Mouse (Mus musculus): ENCODE results near the gene Ly6g6f.

The Ly6g6f gene

GRCm38 (mm10) chr17:35077786-35078233, 7.6 kb downstream of the Ly6g6f start, which contains the start of gene Ly6g6d:
Ly6g6d (minus strand) TSS chr17:35078065.
- no peak for DNase-seq (ENCODE audit: low read depth)

DNA sequence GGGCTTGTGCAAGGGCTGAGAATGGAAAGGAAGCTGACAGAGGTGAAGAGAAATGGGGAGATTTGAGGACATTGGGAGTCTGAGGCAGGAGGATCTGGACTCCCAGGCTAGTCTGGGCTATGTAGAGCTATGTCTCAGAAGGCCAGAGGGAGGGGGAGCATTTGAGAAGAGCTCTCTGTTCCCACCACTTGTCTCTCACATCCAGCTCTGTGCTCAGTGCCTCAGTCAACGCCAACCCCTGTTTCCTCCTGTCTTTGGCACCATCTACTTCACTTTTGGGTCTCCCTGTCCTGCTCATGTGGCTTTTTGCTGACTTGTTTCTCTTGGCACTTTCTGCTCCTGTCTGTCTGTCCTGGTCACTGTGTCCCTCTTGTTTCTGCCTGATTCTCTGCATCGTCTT, 8.1 kb downstream of the Ly6g6f start:
- DNase-seq (ENCODE audit: low read depth): no peak

DNA sequence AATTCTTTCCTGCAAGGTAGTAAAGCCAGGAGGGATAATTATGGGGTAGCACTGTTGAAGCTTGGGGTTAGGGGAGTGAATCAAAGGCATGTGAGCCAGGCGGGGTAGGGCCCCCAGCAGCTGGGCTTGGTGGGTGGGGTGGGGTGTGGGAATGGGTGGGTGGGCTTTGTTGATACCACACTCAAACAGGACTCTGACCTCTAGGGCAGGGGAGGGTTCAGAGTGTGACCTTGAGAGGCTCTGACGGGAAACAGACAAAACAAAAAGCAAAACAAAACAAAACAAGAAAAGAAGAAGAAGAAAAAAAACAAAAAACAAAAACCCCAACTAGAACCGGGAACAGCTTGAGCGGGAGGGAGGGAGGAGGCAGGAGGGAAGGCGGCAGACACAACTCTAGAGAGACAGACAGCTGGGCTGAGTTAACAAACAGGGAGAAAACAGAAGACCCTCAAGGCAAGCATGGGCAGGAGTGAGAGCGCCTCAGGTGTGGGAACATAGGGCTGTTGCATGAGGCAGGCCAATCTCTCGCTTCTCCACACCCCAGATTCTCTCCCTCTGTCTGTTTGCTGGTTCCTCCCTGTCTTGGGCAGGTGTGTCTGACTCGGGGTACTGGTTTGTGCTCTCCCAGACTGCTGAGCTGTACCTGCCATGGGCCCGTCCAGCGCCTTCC, 8.8 kb downstream of the Ly6g6f start, which contains the start of gene Ly6g6e:
Gene Ly6g6e (plus strand): TSS at position 396 of the 670 bp plus-strand sequence.
- no peak for DNase-seq (ENCODE audit: low read depth)

- DNase-seq (ENCODE audit: low read depth): no peak
Observed at GRCm38 (mm10) chr17:35074097-35074496, 11.3 kb downstream of the Ly6g6f start.

- DNase-seq (ENCODE audit: low read depth): no peak
Observed at GRCm38 (mm10) chr17:35071454-35071853, 14.0 kb downstream of the Ly6g6f start.

GRCm38 (mm10) chr17:35070556-35071229, 14.7 kb downstream of the Ly6g6f start:
- DNase-seq (ENCODE audit: low read depth): no peak

GRCm38 (mm10) chr17:35068213-35068914, 17.0 kb downstream of the Ly6g6f start:
- no peak for DNase-seq (ENCODE audit: low read depth)

GRCm38 (mm10) chr17:35066084-35066483, 19.3 kb downstream of the Ly6g6f start, which contains the start of gene Mpig6b:
Mpig6b (minus strand) TSS chr17:35066184.
- no peak for DNase-seq (ENCODE audit: low read depth)

- DNase-seq (ENCODE audit: low read depth): peak; percentile 66
Observed at GRCm38 (mm10) chr17:35064951-35065947, 20.2 kb downstream of the Ly6g6f start, which contains the start of gene Ly6g6c. Ly6g6c (plus strand) TSS chr17:35065388.

DNA sequence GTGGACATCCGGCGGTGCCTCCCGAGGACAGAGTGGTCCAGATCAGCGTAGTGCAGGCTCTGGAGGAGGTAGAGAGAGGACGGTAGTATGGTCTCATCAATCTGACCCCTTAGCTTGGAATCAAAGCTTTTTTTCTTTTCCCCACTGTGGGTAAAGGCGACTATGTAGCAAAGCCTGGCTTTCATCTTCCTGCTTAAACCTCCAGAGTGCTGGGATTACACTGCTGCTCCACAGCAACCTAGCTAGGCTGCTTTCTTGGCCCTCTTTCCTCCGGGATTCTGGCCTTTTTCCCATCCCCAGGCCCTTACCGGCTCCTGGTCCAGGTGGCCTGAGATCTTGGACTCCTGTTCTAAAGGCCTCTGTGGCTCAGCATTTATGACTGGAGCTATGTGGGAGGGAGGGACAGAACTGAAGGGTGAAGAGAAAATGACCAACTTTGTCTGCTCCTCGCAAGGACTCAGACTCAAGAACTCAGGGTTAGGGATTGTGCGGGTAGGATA, 21.0 kb downstream of the Ly6g6f start:
- DNase-seq (ENCODE audit: low read depth): no peak

GRCm38 (mm10) chr17:35063466-35063865, 21.9 kb downstream of the Ly6g6f start:
- no peak for DNase-seq (ENCODE audit: low read depth)

GRCm38 (mm10) chr17:35061299-35061698, 24.1 kb downstream of the Ly6g6f start:
- DNase-seq (ENCODE audit: low read depth): no peak

DNA sequence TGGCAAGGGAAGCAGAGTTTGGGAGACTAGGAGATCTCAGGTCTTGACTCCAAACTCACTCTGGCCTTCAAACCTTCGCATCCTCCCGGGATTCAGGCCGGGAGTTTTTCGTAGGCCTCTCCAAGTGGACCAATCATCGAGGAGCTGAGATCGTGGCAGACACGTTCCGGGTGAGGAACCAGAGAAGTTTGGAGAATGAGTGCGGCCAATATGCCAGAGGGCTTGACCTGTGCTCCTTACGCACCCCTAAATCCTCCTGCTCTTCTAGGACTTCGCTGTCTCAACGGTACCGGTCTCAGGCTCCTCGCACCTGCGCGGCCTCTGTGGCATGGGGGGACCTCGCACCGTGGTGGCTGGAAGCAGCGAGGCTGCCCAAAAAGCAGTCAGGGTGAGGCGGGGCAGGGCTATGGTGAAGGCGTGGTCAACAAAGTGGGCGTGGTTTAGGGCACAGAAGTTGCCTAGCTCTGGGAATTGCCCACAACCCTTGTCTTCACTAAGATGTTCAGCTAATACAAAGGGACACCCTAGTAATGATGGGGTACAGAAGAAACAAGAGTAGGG, 24.6 kb downstream of the Ly6g6f start:
- DNase-seq (ENCODE audit: low read depth): no peak

DNA sequence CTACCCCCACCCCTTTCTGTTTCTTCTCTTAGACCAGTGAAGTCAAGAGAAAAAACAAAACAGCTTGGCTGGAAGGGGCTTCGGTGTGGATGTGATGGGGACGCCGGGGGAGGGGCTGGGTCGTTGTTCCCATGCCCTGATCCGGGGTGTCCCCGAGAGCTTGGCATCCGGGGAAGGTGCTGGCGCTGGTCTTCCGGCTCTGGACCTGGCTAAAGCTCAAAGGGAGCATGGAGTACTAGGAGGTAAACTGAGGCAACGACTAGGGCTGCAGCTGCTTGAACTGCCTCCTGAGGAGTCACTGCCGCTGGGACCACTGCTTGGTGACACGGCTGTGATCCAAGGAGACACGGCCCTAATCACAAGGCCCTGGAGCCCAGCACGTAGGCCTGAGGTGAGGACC, 25.3 kb downstream of the Ly6g6f start:
- DNase-seq (ENCODE audit: low read depth): no peak

- peak; percentile 91 for DNase-seq (ENCODE audit: low read depth)
Observed at GRCm38 (mm10) chr17:35058911-35059892, 26.2 kb downstream of the Ly6g6f start, which contains the start of gene Ddah2. Ddah2 (plus strand) TSS chr17:35059035.

- DNase-seq (ENCODE audit: low read depth): no peak
Observed at GRCm38 (mm10) chr17:35058316-35058715, 27.1 kb downstream of the Ly6g6f start.

DNA sequence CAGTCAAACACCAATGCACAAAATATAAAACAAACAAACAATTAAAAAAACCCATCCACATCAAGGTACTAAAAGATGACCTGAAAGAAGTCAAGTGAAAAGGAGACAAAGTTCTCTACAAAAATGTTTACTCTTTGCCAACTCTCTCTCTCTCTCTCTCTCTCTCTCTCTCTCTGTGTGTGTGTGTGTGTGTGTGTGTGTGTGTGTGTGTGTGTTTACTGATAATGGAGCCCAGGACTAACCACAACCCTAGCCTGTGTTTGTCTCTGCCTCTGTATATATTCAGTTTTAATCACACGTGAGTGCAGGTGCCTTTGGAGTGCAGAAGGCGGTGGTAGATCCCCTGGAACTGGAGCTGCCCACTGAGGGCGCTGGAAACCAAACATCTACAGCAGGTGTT, 28.3 kb downstream of the Ly6g6f start:
- DNase-seq (ENCODE audit: low read depth): no peak

DNA sequence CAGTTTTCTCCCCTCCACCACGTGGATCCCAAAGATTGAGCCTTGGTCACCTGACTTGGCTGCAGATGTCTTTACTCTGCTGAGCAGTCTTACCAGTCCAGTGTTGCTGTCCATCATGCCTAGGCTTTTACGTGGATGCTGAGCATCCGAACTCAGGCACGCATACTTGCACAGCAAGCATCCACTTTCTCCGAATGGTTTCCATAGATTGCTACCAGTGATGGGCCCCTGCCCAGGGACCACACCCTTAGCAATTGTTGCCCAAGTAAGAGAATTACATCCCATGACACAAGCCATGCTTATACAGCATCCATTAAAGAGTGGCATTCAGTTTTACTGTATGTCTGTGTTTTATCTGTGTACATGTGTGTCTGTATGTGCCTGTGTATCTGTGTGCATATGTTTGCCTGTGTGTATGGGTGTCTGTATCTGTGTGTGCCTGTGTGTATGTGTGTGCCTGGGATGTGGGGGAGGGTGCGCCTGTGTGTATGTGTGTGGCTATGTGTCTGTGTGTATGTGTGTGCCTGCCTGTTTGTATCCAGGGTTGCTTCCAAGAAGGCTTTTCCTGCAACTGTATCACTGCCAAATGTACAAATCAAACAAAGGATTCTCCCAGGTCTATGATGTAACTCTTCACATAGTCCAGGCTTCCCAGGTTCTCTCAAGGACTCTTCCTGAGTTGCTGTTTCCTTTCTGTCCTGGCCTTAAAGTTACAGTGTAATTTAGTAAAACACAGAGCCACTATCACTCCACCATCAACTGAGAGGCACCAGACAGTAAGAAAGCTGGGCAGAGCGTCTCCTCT, 29.5 kb downstream of the Ly6g6f start:
- no peak for DNase-seq (ENCODE audit: low read depth)

Measured in induced T-regulatory cell, adult 2 months (primary cell).